Mouse (Mus musculus) CH12.LX (cell line): ENCODE results near the gene Krtap12-1. TPM values are rescaled to one million over a fixed set of nuclear protein-coding genes. Genes with fewer than 3 reads are reported as not detected.

Experiments used
- DNase-seq: peaks from one replicate; pipeline ENCODE4 v3.0.0-alpha.2; 2013; ENCODE audit errors: extremely low read depth
- H3K27ac ChIP-seq: 2 replicates; pipeline ENCODE4 v1.5.1; 2012; ENCODE audit warnings: low read depth, mild to moderate bottlenecking, control low read depth, moderate library complexity; ENCODE audit not compliant: insufficient read depth
- H3K27me3 ChIP-seq: replicated peaks from 2 replicates; pipeline ENCODE3; 2012; ENCODE audit warnings: inconsistent platforms
- H3K36me3 ChIP-seq, 2 experiments: replicated peaks in 1 of 2; 2 replicates each; pipeline versions ENCODE3 to v1.6.1; 2012; ENCODE audit warnings: inconsistent platforms in 1 of 2, low read length in 1 of 2, mild to moderate bottlenecking in 1 of 2, mixed read lengths in 1 of 2, moderate library complexity in 1 of 2; ENCODE audit not compliant: control insufficient read depth in 1 of 2, insufficient read depth in 1 of 2
- H3K4me1 ChIP-seq, 2 experiments: 2 replicates each; pipeline ENCODE4 v1.6.1; 2012; ENCODE audit warnings: inconsistent platforms in 1 of 2, moderate library complexity in 1 of 2; ENCODE audit not compliant: insufficient read depth in 2 of 2, control insufficient read depth in 1 of 2
- H3K4me2 ChIP-seq: 2 replicates; pipeline ENCODE4 v1.6.1; 2012; ENCODE audit warnings: low read depth, mild to moderate bottlenecking, control low read depth; ENCODE audit not compliant: poor library complexity, insufficient read depth, severe bottlenecking
- H3K4me3 ChIP-seq, 3 experiments: fragments of 150-350 bp in 1 of 3; sonication (generic) in 1 of 3; replicated peaks in 1 of 3; 2 replicates each; pipeline versions ENCODE3 to v1.5.1; 2011 to 2012; ENCODE audit warnings: low read depth in 2 of 3, low read length in 2 of 3, mild to moderate bottlenecking in 2 of 3, moderate library complexity in 2 of 3, control low read depth in 1 of 3, improper control_type of control experiment in 1 of 3, inconsistent platforms in 1 of 3, mixed read lengths in 1 of 3; ENCODE audit not compliant: poor library complexity in 1 of 3
- H3K79me2 ChIP-seq: replicated peaks from 2 replicates; pipeline ENCODE4 v1.6.1; 2012; ENCODE audit warnings: mild to moderate bottlenecking, moderate library complexity; ENCODE audit not compliant: control insufficient read depth, poor library complexity, insufficient read depth, severe bottlenecking; ENCODE audit errors: extremely low read depth
- H3K9ac ChIP-seq: 2 replicates; pipeline ENCODE4 v1.6.1; 2012; ENCODE audit warnings: low read depth, mild to moderate bottlenecking, control low read depth, moderate library complexity; ENCODE audit not compliant: insufficient read depth
- H3K9me3 ChIP-seq: replicated peaks from 2 replicates; pipeline ENCODE3; 2012; ENCODE audit warnings: low read length, inconsistent platforms, mixed read lengths
- CTCF ChIP-seq, 2 experiments: IDR thresholded peaks in 1 of 2; conservative IDR thresholded peaks in 1 of 2; 2 replicates each; pipeline ENCODE4 v1.5.1; 2011 to 2012; ENCODE audit warnings: low read depth in 2 of 2, low read length in 2 of 2, improper control_type of control experiment in 1 of 2, inconsistent platforms in 1 of 2, mild to moderate bottlenecking in 1 of 2, moderate library complexity in 1 of 2
- E2F4 ChIP-seq: IDR thresholded peaks from 2 replicates; pipeline ENCODE4 v1.6.1; 2011; ENCODE audit warnings: low read depth, low read length, improper control_type of control experiment; ENCODE audit not compliant: insufficient replicate concordance
- EP300 ChIP-seq: IDR thresholded peaks from 2 replicates; pipeline ENCODE4 v1.6.1; 2011; ENCODE audit warnings: low read length, improper control_type of control experiment
- IRF4 ChIP-seq: IDR thresholded peaks from 2 replicates; pipeline ENCODE4 v1.6.1; 2014; ENCODE audit warnings: low read depth, mild to moderate bottlenecking, inconsistent platforms, low read length, improper control_type of control experiment
- JUN ChIP-seq: IDR thresholded peaks from 2 replicates; pipeline ENCODE4 v1.6.1; 2011; ENCODE audit warnings: low read depth, mild to moderate bottlenecking, low read length, improper control_type of control experiment, moderate library complexity; ENCODE audit not compliant: insufficient read depth
- MAX ChIP-seq: IDR thresholded peaks from 2 replicates; pipeline ENCODE4 v1.6.1; 2011; ENCODE audit warnings: low read length, improper control_type of control experiment
- NRF1 ChIP-seq: IDR thresholded peaks from 2 replicates; pipeline ENCODE4 v1.6.1; 2014; ENCODE audit warnings: low read depth, mild to moderate bottlenecking, inconsistent platforms, low read length, improper control_type of control experiment, moderate library complexity
- SMC3 ChIP-seq: IDR thresholded peaks from 2 replicates; pipeline ENCODE4 v1.6.1; 2011; ENCODE audit warnings: low read depth, low read length, improper control_type of control experiment
- UBTF ChIP-seq: IDR thresholded peaks from 2 replicates; pipeline ENCODE4 v1.6.1; 2012; ENCODE audit warnings: low read depth, mild to moderate bottlenecking, inconsistent platforms, low read length, improper control_type of control experiment, moderate library complexity
- dilution Hi-C: fragments of 300-500 bp; cut with MboI; formaldehyde crosslinking; loops from 2 replicates; pipeline ENCODE4 v1.14.3; 2020; ENCODE audit warnings: low sequenced_read_pairs; ENCODE audit not compliant: extremely low pct_unique_long_range_greater_than_20kb, extremely low pct_ligation_motif_present
- in situ Hi-C: fragments of 300-500 bp; cut with MboI; formaldehyde crosslinking; loops from 3 replicates; pipeline ENCODE4 v1.14.3; 2019; ENCODE audit warnings: low sequenced_read_pairs, low pct_ligation_motif_present, low pct_unique_long_range_greater_than_20kb, mixed read lengths
- polyA plus RNA-seq: library from polyadenylated mRNA; unstranded; fragments of >175 nt; gene quantifications from 2 replicates; pipeline ENCODE4 v1.2.1, GENCODE M21; 2012; ENCODE audit warnings: low read depth; ENCODE audit not compliant: insufficient read length
- total RNA-seq, 2 experiments: library from RNA; depleted of rRNA; stranded (reverse); fragments of 300-350 nt in 1 of 2; fragments of >200 nt in 1 of 2; gene quantifications; 2 replicates each; pipeline ENCODE4 v1.2.3; 2012 to 2014

Krtap12-1 gene
- total and polyA plus RNA-seq, 3 experiments, result not detected

GRCm38 (mm10) chr10:77715507-77715906, 4.9 kb upstream of the Krtap12-1 start, which contains the start of gene Gm10142:
Gene Gm10142, plus strand, starts transcription at chr10:77715807.
- dilution Hi-C loops, result no loop called here
- DNase-seq, result no peak
- in situ Hi-C loops, result no loop called here
- H3K79me2 ChIP-seq, result no peaks in the 10 kb centered on the region
- H3K27ac ChIP-seq, result no peak within 1 kb of the TSS
- H3K4me3 ChIP-seq, result no peak within 1 kb of the TSS
- TF ChIP-seq JUN, result no peak
- no peak for TF ChIP-seq UBTF
- H3K4me1 ChIP-seq, result no peaks in the 10 kb centered on the region
- H3K36me3 ChIP-seq, result no peaks in the 10 kb centered on the region
- H3K4me2 ChIP-seq, result no peak within 1 kb of the TSS
- peaks cover 53% of the 10 kb centered on the region for H3K27me3 ChIP-seq
- no peak within 1 kb of the TSS for H3K9ac ChIP-seq
- peaks cover 14% of the 10 kb centered on the region for H3K9me3 ChIP-seq

DNA sequence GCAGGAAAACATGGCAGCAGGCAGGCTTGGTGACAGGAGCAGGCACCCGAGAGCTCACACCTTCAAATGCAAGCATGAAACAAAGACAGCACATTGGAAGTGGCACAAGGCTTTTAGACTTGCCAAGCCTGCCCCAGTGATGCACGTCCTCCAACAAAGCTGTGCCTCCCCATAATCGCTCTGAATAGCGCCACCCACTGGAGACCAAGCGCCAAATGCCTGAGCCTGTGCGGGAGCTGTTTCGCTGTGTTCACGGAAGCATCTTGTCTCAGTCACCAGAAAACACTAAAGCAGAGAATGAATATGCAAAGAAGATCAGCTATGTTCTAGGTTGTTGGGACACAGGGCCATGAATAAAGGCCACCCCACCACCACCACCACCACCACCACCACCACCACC, 4.5 kb downstream of the Krtap12-1 start:
- dilution Hi-C loops (no loop called here), in situ Hi-C loops (no loop called here)
- no peaks in the 10 kb centered on the region for H3K36me3 ChIP-seq
- H3K27me3 ChIP-seq, result peaks cover 48% of the 10 kb centered on the region
- no peak overlapping the region for H3K4me2 ChIP-seq
- no peak overlapping the region for H3K27ac ChIP-seq
- peaks cover 10% of the 10 kb centered on the region for H3K9me3 ChIP-seq
- H3K9ac ChIP-seq, result no peak overlapping the region
- no peak overlapping the region for H3K4me3 ChIP-seq
- no peaks in the 10 kb centered on the region for H3K4me1 ChIP-seq
- TF ChIP-seq NRF1 (no peak), SMC3 (peak; percentile 30), CTCF (conservative IDR thresholded peaks at IDR 0.05 in 1 of 2, IDR thresholded peaks at IDR 0.05 in 1 of 2; ENCODE audit: low read depth in 2 of 2, low read length in 2 of 2) (peak in 1 of 2 experiments; percentile 33; a peak in 2 of 4 replicates)
- no peak for DNase-seq
- no peaks in the 10 kb centered on the region for H3K79me2 ChIP-seq

- in situ Hi-C loops, result no loop called here
- Histone ChIP-seq H3K4me2 (no peak within 1 kb of the TSS), H3K79me2 (no peaks in the 10 kb centered on the region), H3K9me3 (peaks cover 3% of the 10 kb centered on the region), H3K4me3 (no peak within 1 kb of the TSS), H3K4me1 (no peaks in the 10 kb centered on the region), H3K27me3 (peaks cover 51% of the 10 kb centered on the region), H3K9ac (no peak within 1 kb of the TSS), H3K27ac (no peak within 1 kb of the TSS), H3K36me3 (no peaks in the 10 kb centered on the region)
- no peak for DNase-seq
- TF ChIP-seq EP300 (no peak), IRF4 (no peak), E2F4 (no peak), MAX (no peak)
- dilution Hi-C loops, result no loop called here
These were observed 5.8 kb downstream of the Krtap12-1 start, which contains the start of gene Gm10100 for GRCm38 (mm10) chr10:77726186-77726585. Gene Gm10100, plus strand, starts transcription at chr10:77726486.
